Mouse (Mus musculus): ENCODE data around the gene Ppara.

DNA sequence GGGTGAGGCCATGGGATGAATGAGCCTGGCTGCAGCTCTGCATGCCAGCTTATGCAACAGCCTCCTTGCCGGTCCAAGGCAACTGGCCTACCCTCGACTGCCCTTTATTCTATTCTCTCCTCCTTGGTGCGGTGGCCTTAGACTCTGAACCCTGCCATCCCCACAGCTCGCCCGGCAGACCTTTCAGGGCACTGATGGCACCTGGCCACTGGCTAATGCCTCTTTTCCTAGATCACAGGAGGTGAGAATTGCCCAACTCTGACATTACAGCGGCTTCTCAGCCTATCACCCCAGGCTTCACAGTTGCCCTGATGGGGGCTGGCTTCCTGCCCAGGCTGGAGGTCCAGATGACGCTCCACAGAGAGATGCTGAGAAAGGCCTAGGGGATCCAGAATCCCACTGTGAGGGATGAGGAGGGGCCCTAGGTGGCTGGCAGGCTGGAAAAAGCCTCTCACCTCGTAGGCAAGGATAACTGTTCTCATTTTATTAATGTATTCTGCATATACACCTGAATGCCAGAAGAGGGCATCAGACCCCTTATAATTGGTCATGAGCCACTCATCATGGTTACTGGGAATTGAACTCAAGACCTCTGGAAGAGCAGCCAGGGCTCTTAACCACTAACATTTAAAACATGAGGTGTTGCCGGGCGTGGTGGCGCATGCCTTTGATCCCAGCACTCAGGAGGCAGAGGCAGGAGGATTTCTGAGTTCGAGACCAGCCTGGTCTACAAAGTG lies 117.0 kb downstream of the Ppara start:
- no peak for TF ChIP-seq POLR2A (IDR thresholded peaks at IDR 0.05; ENCODE audit: borderline replicate concordance, control insufficient read depth, low read depth, low read length)
- no peak for TF ChIP-seq CTCF (IDR thresholded peaks at IDR 0.05; ENCODE audit: control insufficient read depth, insufficient read depth, low read length)

All from bone marrow, adult 2 months (tissue).